Mouse (Mus musculus) MN1 (cell line): ENCODE results near the gene D17Wsu92e.

Experiments used
- DNase-seq: peaks from one replicate; pipeline ENCODE4 v3.0.0-alpha.2; 2016; ENCODE audit warnings: low spot score

D17Wsu92e gene

DNA sequence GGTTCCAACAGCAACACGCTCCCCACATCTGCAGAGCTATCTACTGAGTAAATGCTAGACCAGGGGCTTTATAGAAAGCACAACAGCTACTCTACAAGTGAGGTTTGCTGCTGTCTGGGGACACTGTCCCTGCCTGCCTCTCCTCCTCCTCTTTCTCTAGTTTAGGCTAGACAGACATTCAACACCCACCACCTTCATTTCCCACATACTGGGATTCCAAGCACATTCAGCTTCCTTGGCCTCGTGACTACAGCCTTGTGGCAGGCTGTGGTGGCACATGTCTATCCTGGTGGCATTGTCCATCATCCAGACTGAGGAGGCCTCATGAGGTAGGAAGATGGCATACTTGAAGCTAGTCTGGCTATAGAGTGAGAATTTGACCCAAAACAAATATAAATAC, 29.5 kb downstream of the D17Wsu92e start:
- no peak for DNase-seq

DNA sequence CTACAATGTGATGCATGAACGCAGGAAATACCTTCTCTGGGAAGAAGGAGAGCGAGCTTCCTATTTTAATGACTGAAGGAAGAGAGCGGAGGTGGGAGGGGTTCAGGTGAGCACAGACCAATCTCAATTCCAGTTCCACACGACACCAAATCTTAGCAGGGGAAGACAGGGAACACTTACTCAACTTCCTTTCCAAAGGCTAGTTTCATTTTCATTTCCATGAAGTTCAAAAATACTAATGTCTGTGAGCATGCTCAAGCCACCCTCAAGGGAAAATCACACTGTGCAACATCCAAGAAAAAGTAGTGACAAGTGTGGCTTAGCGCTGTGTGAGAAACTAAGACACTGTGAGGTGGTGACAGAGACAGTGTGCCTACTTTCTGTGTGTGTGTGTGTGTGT, 30.4 kb downstream of the D17Wsu92e start:
- DNase-seq: no peak

DNA sequence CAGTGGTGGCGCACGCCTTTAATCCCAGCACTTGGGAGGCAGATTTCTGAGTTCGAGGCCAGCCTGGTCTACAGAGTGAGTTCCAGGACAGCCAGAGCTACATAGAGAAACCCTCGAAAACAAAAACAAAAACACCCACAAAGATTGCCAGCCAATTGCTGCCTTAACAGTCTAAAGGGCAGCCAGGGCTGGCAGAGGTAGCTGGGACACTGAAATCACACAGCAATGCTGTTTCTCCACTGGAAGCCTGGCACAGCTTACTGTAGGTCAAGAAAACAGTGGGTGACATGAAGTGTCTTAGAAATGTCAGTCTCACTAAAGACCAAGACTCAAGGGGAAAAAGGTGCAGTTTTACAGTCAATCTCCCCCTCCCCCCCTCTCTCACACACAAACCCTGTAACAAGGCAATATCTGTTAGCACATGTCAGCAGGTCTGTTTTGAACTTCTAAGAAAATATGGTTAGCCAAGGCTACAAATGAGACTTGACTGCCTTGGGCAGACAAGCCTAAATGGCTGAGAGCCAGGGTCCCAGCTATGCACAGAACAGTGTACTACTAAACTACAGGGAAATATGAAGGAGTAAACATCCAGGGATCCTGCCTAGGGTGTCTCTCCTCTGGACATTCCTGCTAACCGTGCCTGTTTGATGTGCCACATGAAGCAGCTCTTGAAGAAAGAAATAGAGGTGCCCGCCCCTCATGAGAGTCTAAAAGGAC, 31.8 kb downstream of the D17Wsu92e start:
- DNase-seq: no peak

DNA sequence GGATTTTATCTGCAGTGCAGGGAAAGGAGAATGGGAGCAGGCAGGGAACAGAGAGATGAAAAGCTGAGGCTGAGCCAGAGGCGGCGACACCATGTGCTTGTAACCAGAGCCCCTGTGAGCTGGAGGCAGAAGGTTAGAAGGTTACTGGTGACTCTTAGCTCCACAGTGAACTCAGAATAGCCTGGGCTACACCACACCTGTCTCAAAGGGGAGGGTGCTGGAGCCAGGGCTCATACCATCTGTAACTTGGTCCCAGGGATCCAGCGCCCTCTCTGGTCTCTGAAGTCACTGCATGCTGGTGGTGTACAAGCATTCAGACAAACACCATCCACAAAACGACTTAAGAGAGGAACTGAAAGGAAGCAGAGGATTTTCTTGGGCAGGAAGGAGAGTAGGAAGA, 36.9 kb downstream of the D17Wsu92e start:
- DNase-seq: no peak

DNA sequence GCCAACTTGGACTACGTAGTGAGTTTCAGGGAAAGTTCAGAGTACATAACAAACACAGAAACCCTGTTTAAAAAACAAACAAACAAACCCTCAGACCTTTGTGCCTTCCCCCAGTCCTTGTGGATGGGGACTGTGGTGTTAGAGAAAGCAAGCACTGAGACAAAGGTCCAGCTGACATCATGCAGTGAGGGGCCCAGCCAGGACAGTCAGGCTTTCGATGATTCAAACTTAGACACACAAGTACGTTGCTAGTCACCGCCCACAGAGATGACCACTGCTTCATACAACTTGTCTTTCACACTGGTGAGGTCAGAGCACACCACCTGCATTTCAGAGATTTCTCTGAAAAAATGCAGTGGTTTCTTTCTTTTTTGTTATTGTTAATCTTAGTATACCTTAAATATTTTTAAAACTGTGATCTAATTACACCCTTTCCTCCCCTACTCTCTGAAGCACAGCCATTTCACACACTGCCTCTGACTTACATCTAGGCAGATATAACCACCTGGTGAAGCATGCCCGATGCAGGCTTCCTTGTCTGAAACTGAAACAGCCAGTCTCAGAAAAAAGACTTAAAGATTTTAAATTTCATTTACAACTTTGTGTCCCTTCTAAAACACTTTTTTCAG, 39.3 kb downstream of the D17Wsu92e start:
- DNase-seq: peak; percentile 25

DNA sequence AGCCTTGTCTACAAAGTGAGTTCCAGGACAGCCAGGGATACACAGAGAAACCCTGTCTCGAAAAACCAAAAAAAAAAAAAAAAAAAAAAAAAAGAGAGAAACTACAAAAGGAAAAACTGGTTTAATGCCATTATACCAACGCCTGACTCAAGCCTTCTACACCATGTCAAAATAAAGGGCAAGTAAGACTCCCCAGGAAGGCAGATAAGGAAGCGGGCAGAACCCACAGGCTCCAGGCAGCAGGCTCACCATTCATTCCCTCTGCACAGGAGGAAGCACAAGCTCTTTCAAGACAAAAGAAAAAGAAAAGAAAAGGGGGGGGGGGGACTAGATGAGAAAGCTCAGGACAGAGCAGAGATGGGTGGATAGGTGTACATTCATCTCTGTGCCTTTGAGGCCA, 40.7 kb downstream of the D17Wsu92e start:
- no peak for DNase-seq

DNA sequence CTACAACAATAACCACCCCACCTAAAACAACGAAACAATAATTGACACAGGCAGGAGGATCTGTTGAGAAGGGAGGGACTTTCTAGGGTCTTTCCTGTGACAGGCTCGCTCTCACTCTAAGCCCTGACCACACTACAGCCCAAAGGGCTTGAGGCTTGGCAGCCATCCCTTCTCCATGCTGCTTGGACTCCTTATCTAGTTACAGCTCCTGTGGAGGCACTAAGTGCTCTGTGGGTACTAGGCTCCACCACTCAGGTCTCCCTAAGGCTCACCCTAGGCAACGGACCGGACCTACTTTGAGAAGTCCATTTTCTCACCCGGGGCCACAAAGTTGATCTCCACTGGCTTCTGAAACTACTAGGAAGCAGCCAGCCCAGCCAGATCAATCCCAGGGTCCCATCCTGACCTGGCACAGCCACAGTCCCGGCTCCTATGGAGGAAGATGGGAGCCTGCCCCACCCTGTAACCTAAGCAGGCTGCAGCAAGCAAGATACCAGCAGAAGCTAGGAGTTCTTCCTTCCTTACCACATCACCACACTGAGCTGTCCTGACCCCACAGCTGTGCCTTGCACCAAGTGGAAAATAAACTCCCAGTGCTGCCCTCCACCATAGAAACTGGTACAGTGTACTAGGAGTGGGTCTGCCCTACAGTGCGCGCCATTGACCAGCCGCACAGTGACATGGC, 41.6 kb downstream of the D17Wsu92e start:
- DNase-seq: no peak

DNA sequence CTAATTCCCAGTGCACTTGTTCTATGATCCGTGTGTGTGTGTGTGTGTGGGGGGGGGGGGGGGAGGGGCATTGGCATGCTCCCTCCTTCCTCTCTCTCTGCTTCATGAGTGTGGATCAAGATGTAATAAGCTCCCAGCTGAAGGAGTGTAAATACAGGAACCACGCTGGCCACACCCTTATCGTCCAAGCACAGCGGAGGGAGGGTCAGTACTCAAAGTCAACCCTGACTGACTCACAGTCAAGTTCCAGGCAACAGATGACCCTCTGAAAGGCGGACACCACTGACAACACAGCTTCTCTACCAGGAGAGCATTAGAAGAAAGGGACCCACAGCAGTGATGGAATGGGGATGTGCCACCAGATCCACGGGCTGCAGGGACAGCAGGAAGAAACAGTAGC, 42.6 kb downstream of the D17Wsu92e start:
- peak; percentile 27 for DNase-seq

DNA sequence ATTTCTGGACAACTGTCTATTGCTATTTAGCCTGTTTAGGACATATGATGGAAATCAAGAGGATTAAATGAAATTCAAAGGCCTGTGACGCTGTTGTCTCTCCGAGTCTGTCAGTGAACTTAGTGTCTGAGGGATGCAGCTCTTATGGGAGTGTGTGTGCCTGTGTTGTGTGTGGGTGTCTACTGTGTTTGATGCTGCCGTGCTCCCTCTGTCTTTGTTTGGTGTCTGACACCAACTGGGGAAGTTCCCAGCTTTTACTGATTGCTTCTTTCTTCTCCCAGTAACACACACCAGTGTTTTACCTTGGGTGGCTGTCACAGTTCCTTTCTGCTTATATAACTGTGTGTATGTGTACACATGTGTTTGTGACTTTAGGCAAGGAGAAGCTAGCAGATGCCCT, 46.2 kb downstream of the D17Wsu92e start:
- no peak for DNase-seq

DNA sequence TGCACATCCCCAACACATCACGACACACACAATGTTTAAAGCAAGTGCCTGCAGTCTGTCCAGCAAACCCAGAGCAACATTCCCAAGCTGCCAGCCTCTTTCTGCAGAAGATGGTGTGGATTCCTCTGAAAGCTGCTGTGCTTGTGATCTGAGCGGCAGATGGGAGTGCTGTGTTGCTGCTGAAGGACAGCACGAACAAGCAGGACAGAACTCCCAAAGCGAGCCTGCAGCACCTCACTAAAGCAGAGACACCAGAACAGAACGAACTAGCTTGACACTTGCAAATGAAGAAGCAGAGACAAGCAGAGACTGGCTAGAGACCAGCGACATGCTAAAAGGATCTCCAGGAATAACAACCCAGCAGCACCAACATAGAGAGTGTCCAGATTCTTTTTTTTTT, 48.8 kb downstream of the D17Wsu92e start:
- no peak for DNase-seq

DNA sequence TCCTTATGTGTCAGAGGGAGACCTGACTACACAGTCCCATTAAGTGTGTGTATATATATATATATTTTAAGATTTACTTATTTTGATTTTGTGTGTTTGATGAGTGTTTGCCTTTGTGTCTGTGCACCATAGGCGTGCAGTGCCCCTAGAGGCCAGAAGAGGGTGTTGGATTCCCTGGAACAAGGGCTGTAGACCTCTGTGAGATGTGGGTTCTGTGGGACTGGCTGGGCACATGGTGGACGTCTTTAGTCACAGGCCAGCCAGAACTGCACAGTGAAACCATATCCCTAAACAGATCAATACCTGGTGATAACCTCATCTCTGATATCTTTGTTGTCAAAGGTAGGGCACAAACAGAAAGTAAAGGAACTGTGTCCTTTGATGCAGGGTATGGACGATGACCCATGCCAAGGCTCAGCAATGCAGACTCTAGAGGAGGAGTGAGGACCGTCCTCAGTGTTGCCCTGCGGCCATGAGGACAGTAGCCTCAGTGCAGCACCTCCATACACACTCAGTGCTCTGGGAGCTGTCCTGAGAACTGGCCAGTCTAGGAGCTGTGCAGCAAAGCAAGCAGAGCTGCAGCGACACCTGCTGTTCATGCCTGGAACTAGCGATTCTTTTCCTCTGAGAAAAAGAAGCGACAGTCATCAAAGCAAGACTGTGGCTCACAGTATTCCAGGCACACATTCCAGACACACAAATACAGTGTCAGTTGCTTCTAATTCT, 51.5 kb downstream of the D17Wsu92e start:
- DNase-seq: no peak

DNA sequence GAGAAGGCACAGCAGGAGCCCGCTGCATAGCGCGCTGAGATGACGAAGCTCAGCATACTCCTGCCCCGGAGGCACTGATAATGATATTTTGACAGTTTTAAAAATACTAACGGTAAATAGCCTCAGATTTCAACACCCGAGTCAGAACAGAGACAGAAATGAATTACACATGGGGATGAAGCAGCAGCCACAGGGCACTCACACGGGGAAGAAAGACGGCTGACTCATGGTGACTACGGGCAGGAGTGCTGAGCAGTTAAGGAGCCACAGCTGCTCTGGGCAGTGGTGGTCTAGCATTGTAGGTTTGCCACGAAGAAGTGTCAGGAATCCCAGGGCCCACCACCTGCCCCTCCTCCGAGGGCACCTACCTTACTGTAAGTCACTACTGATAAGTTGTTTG, 52.9 kb downstream of the D17Wsu92e start:
- no peak for DNase-seq

DNA sequence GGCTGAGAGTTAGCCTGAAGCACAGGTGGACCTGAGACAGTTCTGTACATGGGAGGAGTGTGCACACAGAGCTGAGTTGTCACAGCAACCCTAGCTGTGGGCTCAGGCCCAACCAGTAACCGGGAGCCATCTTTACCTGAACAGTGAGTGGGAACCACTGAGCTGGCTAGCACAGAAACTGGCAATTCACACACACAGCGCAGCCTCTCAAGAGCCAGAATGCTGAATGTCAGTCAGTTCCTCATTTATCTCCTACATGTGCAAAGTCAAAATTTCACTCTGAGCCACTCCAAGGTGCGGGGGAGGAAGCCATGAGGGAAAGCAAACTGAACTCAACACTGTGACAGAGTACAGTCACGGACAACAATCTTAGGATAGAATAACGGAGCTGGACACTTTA, 53.3 kb downstream of the D17Wsu92e start:
- no peak for DNase-seq

DNA sequence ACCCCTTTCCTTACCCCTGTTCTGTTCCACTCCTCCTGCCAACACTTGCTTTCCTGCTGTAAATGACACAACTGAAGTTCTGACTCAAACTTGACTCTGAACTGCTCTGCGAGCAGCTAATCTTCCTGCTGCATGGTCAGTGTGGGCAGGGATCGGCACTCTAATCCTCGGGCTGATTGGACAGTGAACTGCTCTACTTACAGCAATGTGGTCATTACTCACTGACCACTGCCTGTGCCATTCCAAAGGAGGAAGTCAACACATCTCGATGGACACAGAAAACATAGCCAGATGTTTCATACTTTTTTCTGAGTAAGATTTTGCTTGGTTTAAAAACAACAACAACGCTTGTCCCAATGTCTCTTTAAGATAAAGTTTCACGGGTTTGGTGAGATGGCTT, 55.4 kb downstream of the D17Wsu92e start:
- no peak for DNase-seq

DNA sequence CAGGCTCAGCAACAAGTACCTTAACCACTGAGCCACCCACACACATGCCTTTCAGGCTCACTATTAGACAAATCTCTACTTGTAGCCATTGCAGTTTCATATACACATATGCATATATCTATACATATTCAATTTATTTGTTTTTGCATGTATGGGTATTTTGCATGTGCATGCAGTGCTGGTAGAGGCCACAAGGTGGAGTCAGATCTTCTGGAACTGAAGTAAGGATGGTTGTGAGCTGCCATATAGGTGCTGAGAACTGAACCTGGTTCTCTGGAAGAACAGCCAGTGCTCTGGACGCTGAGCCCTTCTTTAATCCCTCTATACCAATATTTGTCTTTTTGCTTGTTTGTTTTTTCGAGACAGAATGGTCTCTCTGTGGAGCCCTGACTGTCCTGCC, 56.0 kb downstream of the D17Wsu92e start:
- no peak for DNase-seq

DNA sequence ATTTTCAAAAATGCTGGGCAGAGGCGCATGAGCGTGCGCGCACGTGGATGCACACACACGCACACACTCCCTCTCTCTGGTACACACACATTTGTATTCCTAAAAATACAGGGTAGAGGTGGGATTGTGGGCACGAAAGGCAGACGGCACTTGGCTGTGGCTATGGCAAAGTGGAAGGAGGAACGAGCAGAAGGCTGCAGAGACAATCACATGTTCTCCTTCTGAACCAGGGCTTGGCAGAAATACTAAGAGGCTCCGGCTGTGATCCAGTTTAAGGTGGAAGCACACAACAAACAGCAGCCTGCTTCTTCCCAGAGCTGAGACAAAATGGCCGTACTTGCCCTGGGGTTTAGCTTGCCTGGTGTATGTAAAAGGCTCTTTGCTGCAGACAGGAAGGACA, 57.6 kb downstream of the D17Wsu92e start:
- no peak for DNase-seq

DNA sequence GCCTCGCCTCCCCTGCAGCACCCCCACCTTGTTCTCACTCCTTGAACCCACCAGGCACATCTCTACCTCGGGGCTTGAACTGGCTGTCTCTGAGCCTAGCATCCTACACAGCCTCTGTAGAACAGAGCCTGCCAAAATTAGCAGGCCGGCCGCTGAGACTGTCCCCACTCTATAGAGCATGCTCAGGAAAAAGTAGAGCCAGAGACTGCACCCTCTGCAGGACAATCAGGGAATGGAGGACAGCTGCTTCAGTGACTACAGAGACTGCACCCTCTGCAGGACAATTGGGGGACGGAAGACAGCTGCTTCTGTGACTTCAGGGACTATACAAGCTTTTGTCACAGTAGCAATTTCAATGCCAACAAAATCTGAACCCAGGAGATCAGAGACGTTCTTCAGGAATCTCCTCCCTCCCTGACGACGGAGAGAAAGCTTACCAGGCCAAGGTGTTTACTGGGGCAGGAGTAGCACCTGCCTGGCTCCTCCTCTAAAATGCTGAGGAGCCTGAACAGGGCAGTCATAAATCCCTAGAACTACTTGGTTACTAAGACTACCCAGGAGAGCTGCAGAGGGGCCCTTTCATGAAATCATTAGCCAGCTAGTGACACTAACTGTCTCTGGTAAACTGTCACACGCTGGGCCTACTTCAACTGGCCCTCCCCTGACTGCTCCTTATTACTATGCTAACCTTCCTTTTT, 58.7 kb downstream of the D17Wsu92e start:
- peak; percentile 88 for DNase-seq

DNA sequence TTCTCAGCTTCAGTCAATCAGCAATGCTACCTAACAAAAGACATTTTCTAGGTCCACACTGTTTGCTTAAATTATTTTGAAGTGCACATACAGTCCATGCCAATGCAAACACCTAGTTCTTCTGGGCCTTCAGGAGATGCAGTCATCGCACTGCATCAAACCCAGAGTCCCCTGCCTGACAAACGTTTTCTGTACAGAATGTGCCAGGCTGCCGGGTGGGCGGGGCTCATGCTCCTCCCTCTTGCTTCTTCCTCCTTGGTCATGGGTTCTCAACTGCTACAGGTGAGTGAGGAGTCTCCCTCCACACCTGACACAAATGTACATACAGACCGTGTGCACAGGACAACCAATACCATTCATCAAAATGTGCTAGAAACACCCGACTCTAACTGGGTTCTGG, 60.3 kb downstream of the D17Wsu92e start:
- DNase-seq: no peak

DNA sequence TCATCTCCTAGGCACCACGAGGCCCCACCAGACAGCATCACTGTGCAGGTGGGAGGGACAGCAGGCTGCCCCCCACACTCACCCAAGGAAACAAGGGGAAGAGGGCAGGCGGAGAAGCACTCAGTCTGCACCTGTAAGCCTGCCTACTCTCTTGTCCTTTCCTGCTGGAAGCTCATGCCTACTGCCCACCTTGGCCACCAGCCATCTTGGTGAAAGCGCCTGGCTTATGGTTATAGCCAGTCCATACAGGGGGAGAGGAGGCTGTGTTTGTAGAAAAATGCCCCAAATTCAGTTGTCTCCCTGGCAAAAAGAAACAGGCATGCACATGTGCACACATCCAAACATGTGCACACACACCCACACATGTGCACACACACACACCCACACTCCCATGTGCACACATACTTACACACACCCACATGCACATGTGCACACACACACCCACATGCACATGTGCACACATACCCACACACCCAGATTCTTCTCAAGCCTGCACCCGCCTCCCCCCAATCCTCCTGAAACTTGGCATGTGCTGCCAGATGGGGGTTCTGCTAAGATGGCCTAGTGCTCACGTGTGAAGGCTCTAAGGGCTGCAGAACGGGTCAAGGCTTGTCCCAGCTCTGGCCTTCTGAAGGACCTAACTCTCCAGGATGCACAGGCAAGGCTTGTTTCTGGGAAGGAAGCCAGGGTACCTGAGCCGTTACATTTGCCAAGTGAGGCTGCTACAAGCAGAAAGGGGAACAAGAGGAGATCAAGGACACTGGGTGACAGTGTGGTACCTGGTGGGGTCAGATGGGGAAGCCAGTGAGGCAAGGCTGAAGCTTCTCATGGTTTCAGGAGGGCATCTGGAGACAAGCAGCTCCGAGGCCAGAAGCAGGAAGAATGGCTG, 68.9 kb downstream of the D17Wsu92e start:
- DNase-seq: no peak

DNA sequence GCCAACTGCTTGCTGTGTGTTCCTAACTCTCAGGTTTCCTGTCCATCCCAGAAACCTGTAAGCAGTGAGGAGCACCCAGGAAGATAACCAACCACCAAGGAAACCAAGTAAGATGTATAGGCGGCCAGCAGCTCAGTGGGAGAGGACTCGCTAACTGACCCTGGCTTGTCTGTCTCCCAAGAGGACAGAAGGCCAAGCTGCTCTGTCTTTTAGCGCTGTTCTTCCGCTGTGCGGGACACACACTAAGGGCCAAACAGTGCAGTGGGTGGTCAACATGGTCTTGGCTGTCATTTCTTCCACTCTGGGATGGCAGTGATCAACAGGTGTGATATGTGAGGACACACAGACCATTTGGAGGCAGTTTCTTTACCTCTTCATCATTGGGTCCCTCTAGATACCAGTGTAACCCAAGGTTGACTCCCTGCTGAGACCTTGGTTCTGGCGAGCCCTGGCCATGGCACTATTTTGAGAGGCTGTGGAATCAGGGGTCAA, 70.0 kb downstream of the D17Wsu92e start:
- DNase-seq: no peak

DNA sequence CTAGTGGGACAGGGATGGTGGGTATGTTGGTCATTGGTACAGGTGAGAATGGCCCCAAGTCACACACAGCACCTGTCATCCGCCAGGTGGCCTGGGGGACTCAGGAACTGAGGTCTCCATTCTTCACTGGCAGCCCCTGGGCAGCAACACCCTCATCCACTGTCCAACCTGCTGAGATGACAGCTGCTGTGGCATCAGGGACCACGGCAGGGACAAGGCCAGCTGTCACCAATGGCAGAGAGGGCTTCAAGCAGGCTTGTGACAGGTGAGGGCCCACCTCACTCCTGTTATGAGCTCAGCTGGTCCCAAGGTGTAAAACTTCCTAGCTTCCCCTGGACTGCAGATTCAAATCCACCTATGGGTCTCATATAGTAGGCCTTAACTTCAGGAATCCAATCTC, 72.3 kb downstream of the D17Wsu92e start:
- DNase-seq: no peak
